Mouse (Mus musculus): ENCODE measurements around the gene Stk11. TPM values are rescaled to one million over a fixed set of nuclear protein-coding genes. Genes with fewer than 3 reads are reported as not detected.
A peak's percentile ranks its signal among the peaks of the same experiment; 100 is the strongest.

Stk11 gene
- total and polyA plus RNA-seq, 3 experiments: 151 to 156 (median 153) TPM

GRCm38 (mm10) chr10:80131316-80131951 lies 15.8 kb downstream of the Stk11 start:
- DNase-seq: peak; percentile 82

GRCm38 (mm10) chr10:80131952-80132350 lies 16.3 kb downstream of the Stk11 start:
- DNase-seq: peak; percentile 45

GRCm38 (mm10) chr10:80133226-80133849 lies 17.7 kb downstream of the Stk11 start:
- DNase-seq: peak; percentile 55

GRCm38 (mm10) chr10:80134421-80134820 lies 18.8 kb downstream of the Stk11 start:
- peak; percentile 53 for DNase-seq

- DNase-seq: no peak
These were observed 19.6 kb downstream of the Stk11 start for GRCm38 (mm10) chr10:80135161-80135560.

- peak; percentile 30 for DNase-seq
These were observed 20.0 kb downstream of the Stk11 start for GRCm38 (mm10) chr10:80135641-80136040.

GRCm38 (mm10) chr10:80136179-80136951 lies 20.8 kb downstream of the Stk11 start:
- peak; percentile 59 for DNase-seq

- peak; percentile 59 for DNase-seq
These were observed 21.5 kb downstream of the Stk11 start for GRCm38 (mm10) chr10:80136952-80137625.

- DNase-seq: peak; percentile 53
These were observed 22.3 kb downstream of the Stk11 start for GRCm38 (mm10) chr10:80137626-80138552.

GRCm38 (mm10) chr10:80138553-80139438 lies 23.2 kb downstream of the Stk11 start, which contains the start of gene Atp5d:
TSS of gene Atp5d (plus strand) at chr10:80138632.
- peak; percentile 89 for DNase-seq

- no peak for DNase-seq
These were observed 23.8 kb downstream of the Stk11 start for GRCm38 (mm10) chr10:80139439-80139775.

- no peak for DNase-seq
These were observed 24.5 kb downstream of the Stk11 start for GRCm38 (mm10) chr10:80139975-80140665.

- DNase-seq: no peak
These were observed 25.0 kb downstream of the Stk11 start, which contains the start of gene Cbarp for GRCm38 (mm10) chr10:80140666-80141035. TSS of gene Cbarp (minus strand) at chr10:80140835.

GRCm38 (mm10) chr10:80141243-80141642 lies 25.6 kb downstream of the Stk11 start:
- DNase-seq: peak; percentile 98

- peak; percentile 96 for DNase-seq
These were observed 26.4 kb downstream of the Stk11 start for GRCm38 (mm10) chr10:80141786-80142529.

GRCm38 (mm10) chr10:80142530-80142925 lies 26.9 kb downstream of the Stk11 start:
- DNase-seq: no peak

GRCm38 (mm10) chr10:80143664-80144063 lies 28.1 kb downstream of the Stk11 start:
- DNase-seq: no peak

- DNase-seq: no peak
These were observed 28.6 kb downstream of the Stk11 start for GRCm38 (mm10) chr10:80144159-80144558.
